Mouse (Mus musculus): ENCODE results near the gene Dchs2.

Dchs2 gene

GRCm38 (mm10) chr3:83259421-83259820 lies 131.7 kb downstream of the Dchs2 start:
- DNase-seq (ENCODE audit: low spot score) = no peak

GRCm38 (mm10) chr3:83266009-83266408 lies 138.3 kb downstream of the Dchs2 start:
- DNase-seq (ENCODE audit: low spot score) = no peak

DNA sequence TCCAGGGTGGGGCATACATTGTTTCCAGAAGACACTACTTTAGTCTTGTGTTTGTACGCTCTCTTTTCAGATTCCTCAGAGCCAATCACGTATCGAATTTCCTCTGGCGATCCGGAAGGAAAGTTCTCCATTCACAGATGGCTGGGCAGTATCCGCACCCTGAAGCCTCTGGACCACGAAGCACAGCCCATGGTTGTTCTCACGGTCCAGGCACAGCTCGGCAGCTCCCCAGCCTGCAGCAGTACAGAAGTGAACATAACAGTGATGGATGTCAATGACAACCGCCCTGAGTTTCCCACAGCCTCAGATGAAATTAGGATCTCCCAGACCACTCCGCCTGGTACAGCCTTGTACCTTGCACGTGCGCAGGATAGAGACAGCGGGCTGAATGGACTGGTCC lies 142.5 kb downstream of the Dchs2 start:
- DNase-seq (ENCODE audit: low spot score) = no peak

DNA sequence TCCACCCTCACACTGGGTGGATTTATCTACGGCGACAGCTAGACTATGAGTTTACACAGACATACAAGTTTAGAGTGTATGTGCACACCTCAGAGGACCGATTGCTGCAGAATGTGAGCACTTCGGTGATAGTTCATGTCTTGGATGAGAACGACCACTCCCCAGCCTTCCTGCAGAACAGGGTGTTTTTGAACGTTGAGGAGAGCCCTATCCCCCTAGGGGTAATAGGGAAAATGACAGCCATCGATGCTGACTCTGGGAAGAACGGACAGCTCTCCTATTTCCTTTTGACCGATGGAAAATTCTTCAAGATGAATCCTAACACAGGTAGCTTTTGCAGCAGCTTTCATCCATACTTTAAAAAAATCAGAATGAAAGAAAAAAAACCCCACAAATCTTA lies 143.2 kb downstream of the Dchs2 start:
- no peak for DNase-seq (ENCODE audit: low spot score)

GRCm38 (mm10) chr3:83273555-83274244 lies 146.0 kb downstream of the Dchs2 start:
- peak; percentile 12 for DNase-seq (ENCODE audit: low spot score)

- no peak for DNase-seq (ENCODE audit: low spot score)
Observed at GRCm38 (mm10) chr3:83275703-83276102, 148.0 kb downstream of the Dchs2 start.

DNA sequence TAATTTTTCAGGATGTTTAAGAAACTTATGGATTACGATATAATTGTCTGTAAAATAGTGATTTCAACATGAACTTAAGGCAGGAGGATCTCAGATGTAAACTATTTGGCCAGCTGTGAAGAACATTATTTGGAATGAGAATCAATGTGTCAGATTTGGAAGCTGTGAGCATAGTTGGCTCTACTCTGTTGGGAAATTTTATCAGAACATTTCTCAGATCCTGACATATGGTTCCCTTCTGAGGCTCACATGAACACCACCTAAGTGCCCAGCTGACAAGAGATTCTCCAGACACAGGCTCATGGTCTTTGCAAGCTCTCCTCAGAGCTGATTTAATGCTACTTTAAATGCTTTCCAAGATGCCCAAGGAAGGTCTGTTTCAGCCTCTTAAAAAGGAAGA lies 156.1 kb downstream of the Dchs2 start:
- no peak for DNase-seq (ENCODE audit: low spot score)

DNA sequence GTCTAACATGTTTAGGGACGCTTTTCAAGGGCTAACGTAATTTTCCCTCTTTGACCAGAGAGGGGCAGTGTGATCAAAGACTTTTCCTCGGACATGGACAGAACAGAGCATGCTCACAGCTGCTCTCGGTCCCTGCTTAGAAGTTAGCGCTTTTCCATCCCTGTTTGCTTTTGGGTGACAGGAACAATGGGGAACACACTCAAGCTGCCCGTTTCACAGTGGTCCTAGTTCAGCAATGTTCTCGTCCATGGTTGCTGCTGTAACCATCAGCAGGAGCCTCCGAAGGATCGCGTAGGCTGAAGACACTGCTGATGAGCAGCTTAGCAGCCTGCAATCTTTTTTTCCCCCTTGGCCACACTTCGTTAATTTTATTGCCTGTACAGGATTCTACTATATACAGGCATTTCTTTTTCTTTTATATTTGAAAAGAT lies 159.2 kb downstream of the Dchs2 start:
- peak; percentile 31 for DNase-seq (ENCODE audit: low spot score)

DNA sequence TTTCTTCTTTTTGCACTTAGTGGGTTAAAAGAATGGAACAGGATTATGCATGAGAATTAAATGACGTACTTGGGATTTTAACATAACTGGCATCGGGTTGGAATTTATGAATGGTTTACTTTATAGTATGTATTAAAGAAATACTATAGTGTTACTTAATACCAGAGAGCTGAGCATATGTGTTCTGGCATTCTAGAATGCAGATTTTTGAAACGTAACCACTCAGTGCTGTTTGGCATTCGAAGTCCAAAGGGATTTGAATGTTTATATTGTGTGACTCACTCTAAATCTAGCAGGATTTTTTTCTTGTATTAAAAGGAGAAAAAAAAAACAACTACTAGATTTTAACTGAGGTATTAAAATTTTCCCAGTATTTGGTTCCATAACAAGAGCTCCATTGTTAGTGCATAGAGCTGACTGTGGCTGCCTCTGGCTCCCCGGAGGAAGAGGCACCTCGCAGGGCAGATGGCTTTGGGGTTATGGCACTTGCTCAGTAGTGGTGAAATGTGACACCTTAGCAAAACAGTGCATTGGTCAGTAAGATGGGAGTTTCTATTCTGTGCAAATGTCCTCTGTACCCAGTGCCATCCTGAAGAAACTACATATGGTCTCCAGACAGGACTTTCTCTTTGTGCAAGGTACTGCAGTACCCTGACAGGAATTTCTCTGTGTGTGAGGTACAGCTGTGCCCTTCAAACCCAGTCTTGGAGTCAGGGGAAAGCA lies 160.5 kb downstream of the Dchs2 start:
- DNase-seq (ENCODE audit: low spot score) = no peak

DNA sequence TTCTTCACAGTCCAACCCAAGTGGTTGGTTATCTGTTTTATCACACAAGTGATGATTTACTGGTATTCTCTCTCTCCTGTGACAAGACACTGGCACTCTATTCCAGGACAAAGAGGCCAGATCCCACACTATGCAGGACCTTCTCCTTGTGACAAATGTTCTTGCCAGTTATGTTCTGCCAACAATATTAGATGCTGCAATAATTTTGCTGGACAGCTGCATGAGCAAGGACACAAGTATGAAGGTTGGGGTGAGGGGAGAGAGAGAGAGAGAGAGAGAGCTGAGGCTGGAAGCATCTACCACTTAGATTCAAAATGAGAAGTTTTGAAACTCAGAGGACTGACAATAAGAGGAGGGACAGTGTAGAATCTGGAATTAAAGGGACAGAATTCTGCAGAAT lies 162.7 kb downstream of the Dchs2 start:
- DNase-seq (ENCODE audit: low spot score) = no peak

GRCm38 (mm10) chr3:83290953-83291352 lies 163.2 kb downstream of the Dchs2 start:
- DNase-seq (ENCODE audit: low spot score) = no peak

DNA sequence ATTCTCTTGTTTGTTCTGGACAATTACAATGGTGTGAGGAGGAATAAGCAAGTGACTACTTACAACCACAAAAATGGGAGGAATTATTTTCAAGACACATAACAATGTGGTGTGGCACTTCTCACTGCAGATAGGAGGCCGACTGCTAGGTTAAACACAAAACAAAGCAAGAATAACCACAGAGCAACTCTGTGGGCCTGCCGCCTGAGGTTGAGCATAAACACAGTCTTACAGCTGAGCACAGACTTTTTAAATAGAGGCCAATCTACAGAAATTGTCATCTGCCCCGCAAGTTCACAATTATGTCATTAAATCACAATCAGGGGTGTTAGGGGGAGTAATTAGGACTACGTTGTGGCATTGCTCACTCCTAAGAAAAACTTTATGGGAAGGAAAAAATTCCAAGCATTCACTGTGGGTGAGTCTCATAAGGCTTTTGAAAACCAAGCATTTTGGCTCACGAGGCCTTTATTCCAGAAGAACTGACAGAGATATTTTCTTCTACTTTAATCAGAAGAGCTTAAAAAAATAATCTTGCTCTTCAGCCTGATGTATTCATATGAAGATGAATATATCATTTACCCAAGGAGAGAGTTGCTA lies 172.1 kb downstream of the Dchs2 start:
- DNase-seq (ENCODE audit: low spot score) = no peak

- no peak for DNase-seq (ENCODE audit: low spot score)
Observed at GRCm38 (mm10) chr3:83303876-83304275, 176.1 kb downstream of the Dchs2 start.

DNA sequence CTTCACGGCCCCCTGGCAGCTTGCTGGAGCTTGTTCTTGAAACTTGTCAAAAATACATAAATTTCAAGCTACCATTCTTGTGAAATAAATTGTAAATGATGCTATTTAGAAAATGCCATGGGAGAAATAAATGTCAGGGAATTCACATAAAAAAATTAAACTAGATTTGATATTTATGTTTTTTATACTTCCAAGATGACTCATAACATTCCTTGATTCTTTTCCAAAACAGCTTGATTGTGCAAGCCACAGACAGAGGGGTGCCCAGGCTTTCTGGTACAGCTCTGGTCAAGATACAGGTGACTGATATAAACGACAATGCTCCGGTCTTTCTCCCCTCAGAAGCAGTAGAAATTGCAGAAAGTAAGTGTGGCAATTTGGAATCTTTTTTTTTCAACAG lies 218.2 kb downstream of the Dchs2 start:
- DNase-seq (ENCODE audit: low spot score) = no peak

GRCm38 (mm10) chr3:83368500-83369068 lies 240.8 kb downstream of the Dchs2 start:
- no peak for DNase-seq (ENCODE audit: low spot score)

DNA sequence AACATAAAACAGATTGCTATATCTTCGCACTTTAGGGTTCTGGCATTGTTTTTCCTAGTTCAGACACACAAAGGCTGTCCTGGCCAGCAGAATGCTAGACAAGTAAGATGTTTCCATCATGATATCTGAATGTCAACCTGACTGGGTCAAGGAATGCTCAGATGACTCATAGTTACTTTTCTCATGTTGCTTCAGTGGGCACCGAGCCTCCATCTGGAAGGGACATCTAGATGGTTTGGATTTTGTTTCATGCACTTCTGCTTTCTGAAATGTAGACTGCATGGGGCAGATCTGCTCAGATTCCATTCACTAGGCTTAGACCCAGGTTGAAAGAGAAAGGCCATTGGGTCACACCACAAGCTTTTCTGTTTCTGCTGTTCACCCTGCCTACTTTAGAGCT lies 242.1 kb downstream of the Dchs2 start:
- no peak for DNase-seq (ENCODE audit: low spot score)

DNA sequence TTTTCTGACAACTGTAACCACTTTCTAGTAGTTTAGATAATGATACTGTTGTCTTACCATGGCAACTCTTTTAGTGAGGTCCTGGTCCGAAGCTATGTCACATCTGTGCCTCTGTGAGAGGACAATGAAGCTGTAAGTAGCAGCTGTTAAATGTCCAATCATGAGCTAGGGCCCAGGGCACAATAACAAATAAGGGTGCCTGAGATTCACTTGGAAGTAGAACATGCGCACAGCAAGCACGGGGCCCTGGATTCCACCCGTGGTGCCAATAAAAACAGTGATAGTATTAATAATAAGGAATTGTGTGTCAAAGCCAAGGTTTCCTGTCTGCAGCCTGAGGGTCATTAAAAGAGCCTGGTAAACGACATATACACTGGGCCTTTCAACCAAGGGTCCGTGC lies 246.6 kb downstream of the Dchs2 start:
- no peak for DNase-seq (ENCODE audit: low spot score)

DNA sequence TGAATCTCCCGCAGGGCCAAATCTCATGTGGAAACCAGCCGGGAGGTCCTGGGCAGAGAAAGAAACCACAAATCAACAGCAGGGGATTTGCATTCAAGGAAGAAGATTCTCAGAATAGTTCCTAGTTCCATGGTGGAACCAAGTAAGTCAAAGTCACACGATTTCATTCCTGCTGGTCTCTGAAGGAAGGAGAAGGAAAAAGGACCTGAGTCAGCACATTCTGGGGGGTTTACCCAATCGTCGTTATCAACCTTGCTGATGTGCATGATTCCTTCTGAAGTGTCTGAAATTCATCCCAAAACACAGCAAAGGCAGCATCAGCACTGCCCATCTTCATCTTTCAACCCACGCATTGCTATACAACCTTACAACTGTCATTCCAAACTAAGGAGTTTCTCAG lies 249.1 kb downstream of the Dchs2 start:
- no peak for DNase-seq (ENCODE audit: low spot score)

All from ovary, adult 18-20 months (tissue).